Mouse (Mus musculus): ENCODE measurements around the gene Mt2. TPM values are rescaled to one million over a fixed set of nuclear protein-coding genes. Genes with fewer than 3 reads are reported as not detected.
A peak's percentile ranks its signal among the peaks of the same experiment; 100 is the strongest.
"Not testable (repeated sequence)": the region's sequence is repeated elsewhere in the genome, so short reads cannot be mapped to it uniquely, and the experiment has no call there.

Gene Mt2
- polyA plus RNA-seq (2012; rRNA removed) = 50.1 and 80.3 TPM in 2 replicates

GRCm38 (mm10) chr8:94172075-94172808 is at the start of gene Mt2:
Mt2 (plus strand) TSS chr8:94172664.
- Histone ChIP-seq H3K4me3 (ENCODE audit: low read depth, low read length) (peak within 1 kb of the TSS; percentile 67), H3K27me3 (ENCODE audit: control insufficient read depth, insufficient read depth, low read length) (peaks cover 5% of the 10 kb centered on the region; the same call in 1 of the 2 replicates), H3K27ac (ENCODE audit: insufficient read depth, low read depth, low read length) (peak within 1 kb of the TSS; percentile 37; the same call in 1 of the 2 replicates), H3K4me1 (ENCODE audit: control insufficient read depth, insufficient read depth, insufficient read length, low read length) (peaks cover 14% of the 10 kb centered on the region), H3K36me3 (ENCODE audit: control insufficient read depth, insufficient read depth, low read length) (no peaks in the 10 kb centered on the region)
- TF ChIP-seq POLR2A (IDR thresholded peaks at IDR 0.05; ENCODE audit: low read depth, low read length) (no peak), CTCF (IDR thresholded peaks at IDR 0.05; ENCODE audit: extremely low read depth, insufficient read length, insufficient replicate concordance, low read depth, low read length) (no peak)
- 1% methylated on average over 56 of the region's 56 CpGs for whole genome bisulfite sequencing

GRCm38 (mm10) chr8:94122711-94123468 is 49.6 kb upstream of the Mt2 start:
- Histone ChIP-seq H3K4me3 (ENCODE audit: low read depth, low read length) (no peak overlapping the region), H3K27me3 (ENCODE audit: control insufficient read depth, insufficient read depth, low read length) (no peaks in the 10 kb centered on the region), H3K36me3 (ENCODE audit: control insufficient read depth, insufficient read depth, low read length) (no peaks in the 10 kb centered on the region), H3K27ac (ENCODE audit: insufficient read depth, low read depth, low read length) (no peak overlapping the region), H3K4me1 (ENCODE audit: control insufficient read depth, insufficient read depth, insufficient read length, low read length) (no peaks in the 10 kb centered on the region)
- 52% methylated on average over 8 of the region's 8 CpGs for WGBS
- no peak for TF ChIP-seq CTCF (IDR thresholded peaks at IDR 0.05; ENCODE audit: extremely low read depth, insufficient read length, insufficient replicate concordance, low read depth, low read length)
- no peak for TF ChIP-seq POLR2A (IDR thresholded peaks at IDR 0.05; ENCODE audit: low read depth, low read length)

GRCm38 (mm10) chr8:94127711-94128110 is 44.8 kb upstream of the Mt2 start:
- H3K4me1 ChIP-seq (ENCODE audit: control insufficient read depth, insufficient read depth, insufficient read length, low read length) = no peaks in the 10 kb centered on the region
- TF ChIP-seq CTCF (IDR thresholded peaks at IDR 0.05; ENCODE audit: extremely low read depth, insufficient read length, insufficient replicate concordance, low read depth, low read length) (no peak), POLR2A (IDR thresholded peaks at IDR 0.05; ENCODE audit: low read depth, low read length) (no peak)
- H3K27me3 ChIP-seq (ENCODE audit: control insufficient read depth, insufficient read depth, low read length) = no peaks in the 10 kb centered on the region
- 70% methylated on average over 6 of the region's 6 CpGs for WGBS
- H3K36me3 ChIP-seq (ENCODE audit: control insufficient read depth, insufficient read depth, low read length) = no peaks in the 10 kb centered on the region
- no peak overlapping the region for H3K27ac ChIP-seq (ENCODE audit: insufficient read depth, low read depth, low read length)
- no peak overlapping the region for H3K4me3 ChIP-seq (ENCODE audit: low read depth, low read length)

- Histone ChIP-seq H3K36me3 (ENCODE audit: control insufficient read depth, insufficient read depth, low read length) (no peaks in the 10 kb centered on the region), H3K4me1 (ENCODE audit: control insufficient read depth, insufficient read depth, insufficient read length, low read length) (no peaks in the 10 kb centered on the region), H3K4me3 (ENCODE audit: low read depth, low read length) (no peak overlapping the region), H3K27ac (ENCODE audit: insufficient read depth, low read depth, low read length) (no peak overlapping the region), H3K27me3 (ENCODE audit: control insufficient read depth, insufficient read depth, low read length) (no peaks in the 10 kb centered on the region)
- no peak for TF ChIP-seq CTCF (IDR thresholded peaks at IDR 0.05; ENCODE audit: extremely low read depth, insufficient read length, insufficient replicate concordance, low read depth, low read length)
- TF ChIP-seq POLR2A (IDR thresholded peaks at IDR 0.05; ENCODE audit: low read depth, low read length) = no peak
- 87% methylated on average over 6 of the region's 6 CpGs for WGBS
Measured at GRCm38 (mm10) chr8:94129133-94129789, 43.2 kb upstream of the Mt2 start.

GRCm38 (mm10) chr8:94130126-94130525 is 42.3 kb upstream of the Mt2 start:
- Histone ChIP-seq H3K36me3 (ENCODE audit: control insufficient read depth, insufficient read depth, low read length) (no peaks in the 10 kb centered on the region), H3K27ac (ENCODE audit: insufficient read depth, low read depth, low read length) (no peak overlapping the region), H3K27me3 (ENCODE audit: control insufficient read depth, insufficient read depth, low read length) (no peaks in the 10 kb centered on the region), H3K4me3 (ENCODE audit: low read depth, low read length) (no peak overlapping the region), H3K4me1 (ENCODE audit: control insufficient read depth, insufficient read depth, insufficient read length, low read length) (no peaks in the 10 kb centered on the region)
- WGBS = 95% methylated on average over 4 of the region's 4 CpGs
- no peak for TF ChIP-seq CTCF (IDR thresholded peaks at IDR 0.05; ENCODE audit: extremely low read depth, insufficient read length, insufficient replicate concordance, low read depth, low read length)

- no peak overlapping the region for H3K4me3 ChIP-seq (ENCODE audit: low read depth, low read length)
- H3K27ac ChIP-seq (ENCODE audit: insufficient read depth, low read depth, low read length) = no peak overlapping the region
- no peaks in the 10 kb centered on the region for H3K27me3 ChIP-seq (ENCODE audit: control insufficient read depth, insufficient read depth, low read length)
- H3K4me1 ChIP-seq (ENCODE audit: control insufficient read depth, insufficient read depth, insufficient read length, low read length) = peaks cover 5% of the 10 kb centered on the region
- no peaks in the 10 kb centered on the region for H3K36me3 ChIP-seq (ENCODE audit: control insufficient read depth, insufficient read depth, low read length)
- 67% methylated on average over 5 of the region's 5 CpGs for WGBS
- TF ChIP-seq POLR2A (IDR thresholded peaks at IDR 0.05; ENCODE audit: low read depth, low read length) (no peak), CTCF (IDR thresholded peaks at IDR 0.05; ENCODE audit: extremely low read depth, insufficient read length, insufficient replicate concordance, low read depth, low read length) (no peak)
Measured at GRCm38 (mm10) chr8:94132096-94132495, 40.4 kb upstream of the Mt2 start.

GRCm38 (mm10) chr8:94134601-94135000 is 37.9 kb upstream of the Mt2 start:
- WGBS = 39% methylated on average over 3 of the region's 3 CpGs
- H3K36me3 ChIP-seq (ENCODE audit: control insufficient read depth, insufficient read depth, low read length); H3K4me1 ChIP-seq (ENCODE audit: control insufficient read depth, insufficient read depth, insufficient read length, low read length): not testable (repeated sequence)

More at GRCm38 (mm10) chr8:94134601-94135000, 37.9 kb upstream of the Mt2 start:
- H3K4me3 ChIP-seq (ENCODE audit: low read depth, low read length); H3K27me3 ChIP-seq (ENCODE audit: control insufficient read depth, insufficient read depth, low read length); H3K27ac ChIP-seq (ENCODE audit: insufficient read depth, low read depth, low read length): not testable (repeated sequence)
